Mouse (Mus musculus) cerebellum, adult 2 months (tissue): ENCODE data around the gene Plagl1.

ENCODE experiments used
- CTCF ChIP-seq: fragments of 200-500 bp; IDR thresholded peaks from 2 replicates; pipeline ENCODE4 v1.5.1; 2011; ENCODE audit warnings: low read depth, mild to moderate bottlenecking, control low read depth, low read length, moderate library complexity, borderline replicate concordance; ENCODE audit not compliant: insufficient read depth
- POLR2A ChIP-seq: fragments of 200-500 bp; IDR thresholded peaks from 2 replicates; pipeline ENCODE4 v1.6.1; 2011; ENCODE audit warnings: low read length, control low read depth, borderline replicate concordance; ENCODE audit not compliant: insufficient read depth

- TF ChIP-seq CTCF (no peak), POLR2A (no peak)
These were observed 20.6 kb upstream of the Plagl1 start for GRCm38 (mm10) chr10:13039637-13040174.
